Mouse (Mus musculus): ENCODE measurements around the gene Olfr1494. TPM values are rescaled to one million over a fixed set of nuclear protein-coding genes. Genes with fewer than 3 reads are reported as not detected.

Gene Olfr1494
- total and polyA plus RNA-seq, 2 experiments = not detected

GRCm38 (mm10) chr19:13777578-13777977 is 38.0 kb downstream of the Olfr1494 start, which contains the start of gene Olfr1496:
Gene Olfr1496 (plus strand): TSS chr19:13777878.
- no peak within 1 kb of the TSS for H3K9ac ChIP-seq (ENCODE audit: low read depth, low read length)
- no peaks in the 10 kb centered on the region for H3K27me3 ChIP-seq (ENCODE audit: control insufficient read depth, insufficient read depth, low read length)
- no peak within 1 kb of the TSS for H3K4me3 ChIP-seq (ENCODE audit: insufficient read depth, low read depth, low read length)
- no peak for TF ChIP-seq CTCF (IDR thresholded peaks at IDR 0.05; ENCODE audit: low read depth, low read length)
- TF ChIP-seq POLR2A (IDR thresholded peaks at IDR 0.05; ENCODE audit: extremely low read depth, insufficient read depth, low read length) = no peak
- no peak within 1 kb of the TSS for H3K27ac ChIP-seq (replicated peaks; ENCODE audit: insufficient read depth, low read depth, low read length)
- H3K79me2 ChIP-seq (ENCODE audit: control insufficient read depth, insufficient read depth, low read length) = no peaks in the 10 kb centered on the region
- no peaks in the 10 kb centered on the region for H3K4me1 ChIP-seq (ENCODE audit: control insufficient read depth, insufficient read depth, low read length)
- no peaks in the 10 kb centered on the region for H3K36me3 ChIP-seq (ENCODE audit: control insufficient read depth, insufficient read depth, low read length)
- WGBS = 65% methylated on average over 1 of the region's 1 CpGs
- no peak for DNase-seq (ENCODE audit: extremely low read depth, low read depth, low spot score)

GRCm38 (mm10) chr19:13798102-13798501 is 58.6 kb downstream of the Olfr1494 start, which contains the start of gene Olfr1497:
Gene Olfr1497 (minus strand): TSS chr19:13798202.
- Histone ChIP-seq H3K27me3 (ENCODE audit: control insufficient read depth, insufficient read depth, low read length) (no peaks in the 10 kb centered on the region), H3K4me3 (ENCODE audit: insufficient read depth, low read depth, low read length) (no peak within 1 kb of the TSS), H3K9ac (ENCODE audit: low read depth, low read length) (no peak within 1 kb of the TSS), H3K4me1 (ENCODE audit: control insufficient read depth, insufficient read depth, low read length) (no peaks in the 10 kb centered on the region), H3K79me2 (ENCODE audit: control insufficient read depth, insufficient read depth, low read length) (no peaks in the 10 kb centered on the region), H3K36me3 (ENCODE audit: control insufficient read depth, insufficient read depth, low read length) (no peaks in the 10 kb centered on the region), H3K27ac (replicated peaks; ENCODE audit: insufficient read depth, low read depth, low read length) (no peak within 1 kb of the TSS)
- TF ChIP-seq CTCF (IDR thresholded peaks at IDR 0.05; ENCODE audit: low read depth, low read length) = no peak
- no peak for TF ChIP-seq POLR2A (IDR thresholded peaks at IDR 0.05; ENCODE audit: extremely low read depth, insufficient read depth, low read length)
- no peak for DNase-seq (ENCODE audit: extremely low read depth, low read depth, low spot score)

Other genes starting within 250 kb of the Olfr1494 start
- gene Olfr1477, start 239.2 kb upstream of the Olfr1494 start, total RNA-seq (2014; rRNA removed) = not detected in 2 replicates
- not detected in 2 replicates for gene Olfr1477, start 239.2 kb upstream of the Olfr1494 start, polyA plus RNA-seq (2012; rRNA removed)
- gene Olfr1480, start 211.8 kb upstream of the Olfr1494 start, total RNA-seq (2014; rRNA removed) = not detected in 2 replicates
- not detected in 2 replicates for gene Olfr1480, start 211.8 kb upstream of the Olfr1494 start, polyA plus RNA-seq (2012; rRNA removed)
- gene Olfr1484, start 156.2 kb upstream of the Olfr1494 start, total RNA-seq (2014; rRNA removed) = not detected in 2 replicates
- not detected in 2 replicates for gene Olfr1484, start 156.2 kb upstream of the Olfr1494 start, polyA plus RNA-seq (2012; rRNA removed)
- not detected in 2 replicates for gene Olfr1487, start 122.4 kb upstream of the Olfr1494 start, total RNA-seq (2014; rRNA removed)
- not detected in 2 replicates for gene Olfr1487, start 122.4 kb upstream of the Olfr1494 start, polyA plus RNA-seq (2012; rRNA removed)
- gene Olfr1489, start 108.1 kb upstream of the Olfr1494 start, total RNA-seq (2014; rRNA removed) = not detected in 2 replicates
- not detected in 2 replicates for gene Olfr1489, start 108.1 kb upstream of the Olfr1494 start, polyA plus RNA-seq (2012; rRNA removed)
- gene Olfr1490, start 88.6 kb upstream of the Olfr1494 start, total RNA-seq (2014; rRNA removed) = not detected in 2 replicates
- not detected in 2 replicates for gene Olfr1490, start 88.6 kb upstream of the Olfr1494 start, polyA plus RNA-seq (2012; rRNA removed)
- not detected in 2 replicates for gene Olfr1491, start 42.5 kb upstream of the Olfr1494 start, total RNA-seq (2014; rRNA removed)
- gene Olfr1491, start 42.5 kb upstream of the Olfr1494 start, polyA plus RNA-seq (2012; rRNA removed) = not detected in 2 replicates
- gene Olfr1493-ps1, start 16.4 kb upstream of the Olfr1494 start, total RNA-seq (2014; rRNA removed) = not detected in 2 replicates
- gene Olfr1493-ps1, start 16.4 kb upstream of the Olfr1494 start, polyA plus RNA-seq (2012; rRNA removed) = not detected in 2 replicates
- gene Olfr1495, start 24.9 kb downstream of the Olfr1494 start, total RNA-seq (2014; rRNA removed) = not detected in 2 replicates
- not detected in 2 replicates for gene Olfr1495, start 24.9 kb downstream of the Olfr1494 start, polyA plus RNA-seq (2012; rRNA removed)
- not detected in 2 replicates for gene Olfr1496, start 38.1 kb downstream of the Olfr1494 start, total RNA-seq (2014; rRNA removed)
- not detected in 2 replicates for gene Olfr1496, start 38.1 kb downstream of the Olfr1494 start, polyA plus RNA-seq (2012; rRNA removed)
- not detected in 2 replicates for gene Olfr1497, start 58.5 kb downstream of the Olfr1494 start, total RNA-seq (2014; rRNA removed)
- not detected in 2 replicates for gene Olfr1497, start 58.5 kb downstream of the Olfr1494 start, polyA plus RNA-seq (2012; rRNA removed)
- not detected in 2 replicates for gene Olfr1499, start 79.7 kb downstream of the Olfr1494 start, total RNA-seq (2014; rRNA removed)
- not detected in 2 replicates for gene Olfr1499, start 79.7 kb downstream of the Olfr1494 start, polyA plus RNA-seq (2012; rRNA removed)
- not detected in 2 replicates for gene Olfr1500, start 90.8 kb downstream of the Olfr1494 start, total RNA-seq (2014; rRNA removed)
- not detected in 2 replicates for gene Olfr1500, start 90.8 kb downstream of the Olfr1494 start, polyA plus RNA-seq (2012; rRNA removed)
- gene Olfr1501, start 111.0 kb downstream of the Olfr1494 start, total RNA-seq (2014; rRNA removed) = not detected in 2 replicates
- not detected in 2 replicates for gene Olfr1501, start 111.0 kb downstream of the Olfr1494 start, polyA plus RNA-seq (2012; rRNA removed)
- not detected in 2 replicates for gene Olfr1502, start 122.1 kb downstream of the Olfr1494 start, total RNA-seq (2014; rRNA removed)
- not detected in 2 replicates for gene Olfr1502, start 122.1 kb downstream of the Olfr1494 start, polyA plus RNA-seq (2012; rRNA removed)
- not detected in 2 replicates for gene Olfr1504, start 158.2 kb downstream of the Olfr1494 start, total RNA-seq (2014; rRNA removed)
- not detected in 2 replicates for gene Olfr1504, start 158.2 kb downstream of the Olfr1494 start, polyA plus RNA-seq (2012; rRNA removed)
- not detected in 2 replicates for gene Olfr1505, start 173.8 kb downstream of the Olfr1494 start, total RNA-seq (2014; rRNA removed)
- not detected in 2 replicates for gene Olfr1505, start 173.8 kb downstream of the Olfr1494 start, polyA plus RNA-seq (2012; rRNA removed)